19 mouse cellular contexts compared by ENCODE assay signal in genomic region chr2:30736236-30736635, GRCm38 (mm10).
DNase-seq lines count a peak whose midpoint lies in the region; ATAC-seq and TF ChIP-seq lines count a peak whose summit lies in the region.
"Had no signal": no experiment of that assay in that cellular context is flagged by ENCODE, and none has a peak within 500 bp of the region (broad histone marks: within the 10 kb centered on the region; RNA-seq: fewer than 3 reads in every experiment).

No protein-coding gene starts in this region.

- ATAC-seq in forebrain, embryonic 11.5 days (replicated peaks; ENCODE audit: low FRiP score): no peak
- no peak for ATAC-seq in forebrain, embryonic 16.5 days
- ATAC-seq in neural tube, embryonic 15.5 days (ENCODE audit: low FRiP score): no peak
- no peak for ATAC-seq in kidney, embryonic 14.5 days (ENCODE audit: low FRiP score, low TSS enrichment)
- ATAC-seq: intestine, postnatal 0 days; lung, postnatal 0 days had no signal

- H3K27me3 ChIP-seq in forebrain, embryonic 10.5 days (ENCODE audit: poor library complexity, severe bottlenecking): no peaks in the 10 kb centered on the region
- no peaks in the 10 kb centered on the region for H3K27me3 ChIP-seq in forebrain, embryonic 11.5 days (ENCODE audit: control insufficient read depth, insufficient read depth, low read length)
- H3K27me3 ChIP-seq in forebrain, embryonic 16.5 days (replicated peaks; ENCODE audit: control insufficient read depth, insufficient read depth, low read length): no peaks in the 10 kb centered on the region
- H3K27me3 ChIP-seq in neural tube, embryonic 15.5 days (replicated peaks): no peaks in the 10 kb centered on the region
- no peaks in the 10 kb centered on the region for H3K27me3 ChIP-seq in kidney, embryonic 14.5 days (ENCODE audit: control insufficient read depth, insufficient read depth, low read length)
- H3K27me3 ChIP-seq: limb, embryonic 15.5 days; midbrain, embryonic 12.5 days had no signal

- H3K27ac ChIP-seq in forebrain, embryonic 10.5 days: peak overlapping the region; percentile 56; the same call in 1 of the 2 replicates
- H3K27ac ChIP-seq in forebrain, embryonic 11.5 days (ENCODE audit: low read depth, low read length): no peak overlapping the region
- peak overlapping the region; percentile 49 for H3K27ac ChIP-seq in left cerebral cortex, adult 2 months
- peak overlapping the region; percentile 81 for H3K27ac ChIP-seq in forebrain, embryonic 16.5 days (ENCODE audit: low read length)
- H3K27ac ChIP-seq in neural tube, embryonic 15.5 days (replicated peaks): 0 out of 2 replicates have a peak overlapping the region, but pooled peaks have one; percentile 69
- no peak overlapping the region for H3K27ac ChIP-seq in kidney, embryonic 14.5 days (ENCODE audit: low read depth, low read length)
- H3K27ac ChIP-seq: limb, embryonic 15.5 days; midbrain, embryonic 12.5 days had no signal

- peaks cover 25% of the 10 kb centered on the region for H3K4me1 ChIP-seq in forebrain, embryonic 10.5 days
- H3K4me1 ChIP-seq in forebrain, embryonic 11.5 days (replicated peaks; ENCODE audit: control insufficient read depth, insufficient read depth, low read length): peaks cover 8% of the 10 kb centered on the region; the same call in 1 of the 2 replicates
- H3K4me1 ChIP-seq in forebrain, embryonic 16.5 days (replicated peaks; ENCODE audit: control insufficient read depth, insufficient read depth, low read length): peaks cover 24% of the 10 kb centered on the region
- H3K4me1 ChIP-seq in neural tube, embryonic 15.5 days: peaks cover 20% of the 10 kb centered on the region
- H3K4me1 ChIP-seq in kidney, embryonic 14.5 days (ENCODE audit: control insufficient read depth, insufficient read depth, low read length): peaks cover 12% of the 10 kb centered on the region; the same call in 1 of the 2 replicates
- H3K4me1 ChIP-seq: limb, embryonic 15.5 days had no signal

- intact Hi-C loops in left cerebral cortex, adult 2 months (cut with DNase I): no loop called here
- intact Hi-C loops in left cerebral cortex, postnatal 10 days (cut with DNase I): no loop called here

- H3K9me3 ChIP-seq in forebrain, embryonic 10.5 days: 0 out of 2 replicates have a peak, but pooled peaks cover 3% of the 10 kb centered on the region
- no peaks in the 10 kb centered on the region for H3K9me3 ChIP-seq in forebrain, embryonic 11.5 days (ENCODE audit: control insufficient read depth, low read length)
- peaks cover 3% of the 10 kb centered on the region; the same call in 1 of the 2 replicates for H3K9me3 ChIP-seq in forebrain, embryonic 16.5 days (ENCODE audit: control insufficient read depth, low read length)
- H3K9me3 ChIP-seq in neural tube, embryonic 15.5 days (replicated peaks): no peaks in the 10 kb centered on the region
- H3K9me3 ChIP-seq in kidney, embryonic 14.5 days (ENCODE audit: control insufficient read depth, low read length): no peaks in the 10 kb centered on the region; the same call in 1 of the 2 replicates
- H3K9me3 ChIP-seq: limb, embryonic 15.5 days; midbrain, embryonic 12.5 days had no signal

- H3K36me3 ChIP-seq in forebrain, embryonic 10.5 days (replicated peaks): no peaks in the 10 kb centered on the region
- H3K36me3 ChIP-seq in forebrain, embryonic 11.5 days (ENCODE audit: control insufficient read depth, insufficient read depth, low read length): no peaks in the 10 kb centered on the region
- H3K36me3 ChIP-seq in forebrain, embryonic 16.5 days (ENCODE audit: control insufficient read depth, insufficient read depth): no peaks in the 10 kb centered on the region
- H3K36me3 ChIP-seq in neural tube, embryonic 15.5 days: no peaks in the 10 kb centered on the region
- H3K36me3 ChIP-seq in kidney, embryonic 14.5 days (ENCODE audit: control insufficient read depth, insufficient read depth, low read length): no peaks in the 10 kb centered on the region
- H3K36me3 ChIP-seq: limb, embryonic 15.5 days; midbrain, embryonic 12.5 days had no signal

- 45% methylated on average over 2 of the region's 2 CpGs for WGBS in forebrain, embryonic 10.5 days
- WGBS in forebrain, embryonic 11.5 days: 48% methylated on average over 2 of the region's 2 CpGs
- WGBS in forebrain, embryonic 16.5 days: 52% methylated on average over 2 of the region's 2 CpGs
- WGBS in neural tube, embryonic 15.5 days: 43% methylated on average over 2 of the region's 2 CpGs
- WGBS in kidney, embryonic 14.5 days: 66% methylated on average over 2 of the region's 2 CpGs

- H3K9ac ChIP-seq in forebrain, embryonic 11.5 days (ENCODE audit: low read length): no peak overlapping the region
- H3K9ac ChIP-seq in forebrain, embryonic 16.5 days (replicated peaks; ENCODE audit: low read depth, low read length): no peak overlapping the region
- H3K9ac ChIP-seq in neural tube, embryonic 15.5 days (replicated peaks): no peak overlapping the region
- no peak overlapping the region for H3K9ac ChIP-seq in kidney, embryonic 14.5 days (ENCODE audit: low read depth, low read length)
- H3K9ac ChIP-seq: limb, embryonic 15.5 days; midbrain, embryonic 12.5 days had no signal

- H3K4me2 ChIP-seq in forebrain, embryonic 11.5 days (ENCODE audit: low read depth, low read length, severe bottlenecking): no peak overlapping the region
- no peak overlapping the region for H3K4me2 ChIP-seq in forebrain, embryonic 16.5 days (ENCODE audit: low read length)
- H3K4me2 ChIP-seq in neural tube, embryonic 15.5 days: no peak overlapping the region
- H3K4me2 ChIP-seq in kidney, embryonic 14.5 days (replicated peaks; ENCODE audit: low read depth, low read length): no peak overlapping the region
- H3K4me2 ChIP-seq: limb, embryonic 15.5 days; midbrain, embryonic 12.5 days had no signal

- no peak for DNase-seq in forebrain, embryonic 10.5 days (ENCODE audit: extremely low spot score, low spot score)
- no peak for DNase-seq in forebrain, embryonic 11.5 days (ENCODE audit: low spot score)
- DNase-seq in left cerebral cortex, adult 2 months (ENCODE audit: extremely low spot score in 1 of 2, low spot score in 2 of 2): no peak
- DNase-seq in left cerebral cortex, postnatal 10 days (ENCODE audit: extremely low spot score in 1 of 2, low spot score in 2 of 2): no peak
- DNase-seq in gastrocnemius, adult 8-10 months (ENCODE audit: low spot score in 2 of 2): no peak
- DNase-seq: adrenal gland, postnatal 10 days; cerebellum, adult 11-12 months; cerebellum, postnatal 25 days; gastrocnemius, postnatal 10 days; heart, adult 11 months; heart, postnatal 36 days; thymus, postnatal 25 days had no signal

- TF ChIP-seq CTCF in left cerebral cortex, adult 2 months (IDR thresholded peaks at IDR 0.05): no peak

- no peak overlapping the region for H3K4me3 ChIP-seq in forebrain, embryonic 10.5 days
- no peak overlapping the region for H3K4me3 ChIP-seq in forebrain, embryonic 11.5 days (ENCODE audit: low read depth, low read length)
- H3K4me3 ChIP-seq in left cerebral cortex, adult 2 months: no peak overlapping the region
- no peak overlapping the region for H3K4me3 ChIP-seq in forebrain, embryonic 16.5 days (replicated peaks; ENCODE audit: low read length)
- no peak overlapping the region for H3K4me3 ChIP-seq in neural tube, embryonic 15.5 days (replicated peaks)
- H3K4me3 ChIP-seq in kidney, embryonic 14.5 days (ENCODE audit: low read length): no peak overlapping the region
- H3K4me3 ChIP-seq: limb, embryonic 15.5 days; midbrain, embryonic 12.5 days had no signal

Comparison
In these comparisons a context has a peak if more than half of its experiments do, and no peak if none do; other contexts are left out.
1. H3K27ac ChIP-seq: peak in forebrain, embryonic 10.5 days (single experiment), left cerebral cortex, adult 2 months (single experiment), forebrain, embryonic 16.5 days (single experiment) and neural tube, embryonic 15.5 days (single experiment); none in forebrain, embryonic 11.5 days (single experiment) and kidney, embryonic 14.5 days (single experiment).